Mouse (Mus musculus) layer of hippocampus, postnatal 25 days (tissue): ENCODE measurements around the gene Elp6. TPM values are rescaled to one million over a fixed set of nuclear protein-coding genes. Genes with fewer than 3 reads are reported as not detected.

Experiments
- DNase-seq, 2 experiments: peaks; one replicate each; pipeline ENCODE4 v3.0.0; 2022; ENCODE audit warnings: mixed read lengths in 2 of 2, low spot score in 1 of 2; ENCODE audit errors: extremely low spot score in 1 of 2
- total RNA-seq, 2 experiments: library from RNA; stranded (reverse); gene quantifications; 2 replicates each; pipeline ENCODE4 v1.2.3; 2021

Elp6 gene
- total RNA-seq, result 10 to 100 TPM; 11.3 to 14.1 TPM

DNA sequence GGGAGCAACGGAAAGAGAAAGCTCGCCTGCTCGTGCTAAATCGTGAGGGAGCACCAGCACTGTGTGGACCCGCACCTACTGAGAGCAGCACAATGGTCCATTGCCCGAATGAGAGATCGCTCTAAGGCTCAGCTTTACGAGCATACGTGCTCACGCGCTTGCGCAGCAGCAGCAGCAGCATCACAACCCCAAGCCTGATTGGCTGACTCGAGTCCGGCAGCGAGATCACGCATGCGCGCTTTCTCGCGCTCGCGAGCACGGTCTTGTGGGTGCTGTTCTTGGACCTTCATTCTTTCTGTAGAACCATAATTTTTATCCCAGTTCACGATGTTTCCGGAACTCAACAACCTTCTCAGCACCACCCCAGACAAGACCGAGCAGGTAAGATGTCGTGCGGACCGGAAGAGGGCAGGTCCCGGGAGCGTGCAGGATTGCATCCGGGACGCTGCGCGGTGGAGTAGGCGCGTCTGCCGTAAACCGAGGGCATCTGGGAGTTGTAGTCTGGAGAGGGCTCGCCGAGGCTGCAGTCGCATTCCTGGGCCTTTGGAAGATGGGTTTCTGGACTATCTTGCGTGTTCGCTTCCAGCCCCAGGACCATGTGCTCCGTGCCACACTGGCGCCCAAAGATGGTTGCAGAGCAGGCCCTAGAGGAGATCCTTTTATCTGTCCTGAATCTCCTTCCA, at the start of gene Elp6:
Gene Elp6 (plus strand): TSS at position 205 of the 683 bp plus-strand sequence.
- peak; percentile 79 to 92 for DNase-seq

GRCm38 (mm10) chr9:110255407-110256019, 49.5 kb upstream of the Elp6 start:
- no peak for DNase-seq

- no peak for DNase-seq
Observed at GRCm38 (mm10) chr9:110258646-110259045, 46.3 kb upstream of the Elp6 start.

- DNase-seq, result no peak
Observed at GRCm38 (mm10) chr9:110259118-110259517, 45.9 kb upstream of the Elp6 start.

DNA sequence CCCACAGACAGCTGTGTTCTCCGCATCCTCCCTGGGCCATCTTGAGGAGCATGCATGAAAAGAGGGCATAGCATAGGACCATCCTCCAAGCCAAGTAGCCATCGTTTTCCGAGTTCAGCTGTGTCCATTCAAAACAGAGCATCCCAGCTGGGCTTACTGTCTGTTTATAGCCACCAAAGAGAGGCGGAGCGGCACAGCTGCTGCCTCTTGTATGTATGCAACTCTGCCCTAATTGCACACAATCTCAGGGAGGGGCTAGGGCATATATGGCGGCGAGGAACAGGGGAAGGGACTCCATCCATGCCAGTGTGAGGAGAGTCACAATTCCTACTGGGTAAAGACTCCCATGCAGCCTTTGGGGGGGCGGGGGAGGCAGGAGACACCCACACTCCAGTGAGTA, 41.8 kb upstream of the Elp6 start:
- DNase-seq, result no peak

DNA sequence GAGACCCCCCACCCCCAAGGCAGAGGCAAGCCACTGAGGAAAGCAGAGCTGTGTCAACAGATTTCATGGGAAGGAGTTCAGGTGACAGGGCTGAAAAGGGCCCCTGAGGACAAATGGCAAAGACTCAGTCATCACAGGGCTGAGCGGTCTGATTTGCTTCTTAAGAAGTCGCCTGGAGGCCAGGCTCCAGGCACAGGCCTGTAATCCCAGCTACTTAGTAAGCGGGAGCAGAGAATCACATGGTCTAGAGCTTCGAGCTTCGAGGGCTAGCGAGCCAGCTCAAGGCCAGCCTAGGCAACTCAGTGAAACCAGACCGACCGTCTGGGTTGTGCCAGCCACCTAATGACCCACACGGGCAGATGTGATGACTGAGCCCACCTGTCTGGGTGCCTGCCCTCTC, 40.0 kb upstream of the Elp6 start:
- no peak for DNase-seq

DNA sequence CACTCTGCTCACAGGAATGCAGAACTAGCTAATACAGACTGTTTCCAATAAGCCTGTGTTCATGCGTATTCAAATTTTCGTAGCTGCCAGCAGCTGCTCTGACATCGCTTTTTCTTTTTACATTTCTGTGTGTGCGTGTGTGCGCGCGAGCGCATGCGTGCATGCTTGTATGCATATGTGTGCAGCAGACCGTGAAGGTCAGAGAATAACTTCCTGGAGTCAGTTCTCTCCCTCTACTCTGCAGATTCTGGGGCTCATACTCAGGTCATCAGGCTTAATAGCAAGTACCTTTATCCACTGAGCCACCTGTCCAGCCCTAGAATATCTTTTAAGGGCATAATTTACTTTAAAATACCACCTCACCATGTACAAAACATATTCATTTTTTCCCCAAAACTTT, 36.6 kb upstream of the Elp6 start:
- no peak for DNase-seq

DNA sequence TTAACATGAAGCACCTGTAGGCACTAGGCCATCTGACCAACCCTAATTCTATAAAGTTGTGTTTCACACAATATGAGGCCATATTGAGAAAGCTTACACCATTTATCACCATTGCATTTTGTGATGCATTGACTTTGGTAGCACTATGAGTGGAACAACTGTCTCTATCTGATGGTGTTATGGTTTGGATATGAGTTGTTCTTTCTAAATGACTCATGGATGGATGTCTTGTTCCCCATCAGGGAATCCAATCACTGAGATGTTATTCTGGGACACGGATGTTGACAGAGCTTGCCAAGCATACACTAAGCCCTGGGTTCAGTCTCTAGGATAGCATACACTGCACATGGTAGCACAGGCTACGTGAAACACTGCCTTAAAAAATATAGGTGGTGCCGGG, 32.6 kb upstream of the Elp6 start:
- DNase-seq, result no peak

- DNase-seq, result no peak
Observed at GRCm38 (mm10) chr9:110273507-110273906, 31.5 kb upstream of the Elp6 start.

DNA sequence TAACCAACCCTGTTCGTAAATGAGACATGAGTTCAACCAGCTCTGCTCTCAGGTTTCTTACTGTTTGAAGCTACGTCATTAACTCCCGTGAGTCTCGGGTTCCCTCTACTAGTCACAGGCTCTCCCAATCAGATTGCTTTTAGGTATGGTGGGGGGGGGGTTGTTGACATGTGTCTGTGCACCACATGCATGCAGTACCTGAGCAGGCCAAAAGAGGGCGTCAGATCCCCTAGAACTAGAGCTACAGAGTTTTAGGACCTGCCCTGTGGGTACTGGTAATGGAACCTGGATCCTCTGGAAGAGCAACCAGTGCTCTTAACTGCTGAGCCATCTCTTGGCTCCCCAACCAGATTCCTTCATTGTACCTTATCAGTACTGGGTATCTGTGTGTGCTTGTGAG, 29.1 kb upstream of the Elp6 start:
- DNase-seq, result no peak

DNA sequence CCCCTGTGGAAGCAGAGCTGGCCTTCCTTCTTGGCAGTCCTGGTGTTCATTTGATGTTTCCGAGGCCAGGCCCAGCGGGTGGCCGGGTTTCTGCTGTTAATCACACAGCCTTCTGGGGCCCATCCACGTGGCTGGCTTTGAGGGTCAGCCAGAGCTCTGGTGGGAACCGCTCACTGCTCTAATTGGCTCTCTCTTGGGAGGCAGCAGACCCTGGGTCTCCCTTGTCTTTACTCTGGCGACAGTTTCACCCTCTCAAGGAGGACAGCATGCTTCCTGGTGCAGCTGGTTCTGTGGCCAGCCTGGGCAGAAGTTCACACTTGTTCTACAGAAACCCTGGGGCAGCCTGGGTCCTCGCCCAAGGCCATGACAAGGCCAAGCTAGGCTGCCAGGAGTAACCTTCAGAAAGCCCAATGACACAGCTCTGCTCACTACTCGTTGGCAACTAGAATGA, 27.5 kb upstream of the Elp6 start:
- DNase-seq, result peak in 1 of 2 experiments; percentile 40

DNA sequence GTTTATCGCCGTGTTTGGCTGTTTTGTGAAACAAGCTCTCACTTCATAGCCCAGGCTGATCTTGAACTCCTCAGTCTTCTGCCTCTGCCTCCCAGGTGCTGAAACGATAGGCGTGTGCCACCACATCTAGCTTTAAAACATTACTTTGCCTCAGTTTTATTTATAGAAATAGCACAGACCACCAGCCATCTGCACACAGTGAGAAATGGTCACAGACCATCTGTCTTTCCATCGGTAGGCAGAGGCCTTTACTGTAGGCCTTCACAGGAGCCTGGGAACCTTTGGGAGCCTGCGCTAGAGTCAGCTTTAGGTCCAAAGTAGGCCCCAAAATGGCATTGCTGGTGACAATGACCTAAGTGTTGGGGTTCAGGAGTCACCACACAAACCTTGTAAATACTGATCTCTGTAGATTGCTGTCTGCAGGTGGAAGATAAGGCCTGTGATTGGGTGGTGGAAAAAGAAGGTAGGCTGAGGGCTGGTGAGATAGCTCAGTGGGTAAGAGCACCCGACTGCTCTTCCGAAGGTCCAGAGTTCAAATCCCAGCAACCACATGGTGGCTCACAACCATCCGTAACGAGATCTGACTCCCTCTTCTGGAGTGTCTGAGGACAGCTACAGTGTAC, 20.8 kb upstream of the Elp6 start:
- no peak for DNase-seq

DNA sequence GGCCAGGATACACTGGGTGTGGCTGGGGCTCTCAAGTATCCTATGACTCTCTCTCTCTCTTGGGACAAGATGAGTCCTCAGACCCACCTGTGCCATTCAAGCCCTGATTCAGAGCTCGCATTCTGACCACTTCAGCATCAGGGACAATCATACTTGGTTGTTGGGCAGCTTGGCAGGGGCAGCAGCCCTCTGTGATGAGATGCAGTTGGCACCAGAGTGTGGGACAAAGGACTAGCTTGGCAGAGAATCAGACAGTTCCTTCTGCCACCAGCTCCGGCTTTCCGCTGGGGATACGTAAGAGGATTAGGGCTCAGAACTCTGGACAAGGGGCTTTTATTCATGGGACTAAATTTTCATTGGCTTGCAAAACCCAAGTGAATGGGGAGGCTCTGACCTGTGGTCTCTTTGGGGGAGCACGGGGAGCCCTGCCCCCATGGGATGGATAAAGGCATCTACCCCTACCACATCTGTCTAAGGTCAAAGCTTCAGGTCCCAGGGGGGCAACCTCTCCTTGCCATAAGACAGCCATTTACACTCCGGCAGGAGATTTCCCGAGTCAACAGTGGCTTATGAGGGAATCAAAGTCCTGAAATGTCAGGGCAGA, 17.6 kb upstream of the Elp6 start:
- peak in 1 of 2 experiments; percentile 36 for DNase-seq

DNA sequence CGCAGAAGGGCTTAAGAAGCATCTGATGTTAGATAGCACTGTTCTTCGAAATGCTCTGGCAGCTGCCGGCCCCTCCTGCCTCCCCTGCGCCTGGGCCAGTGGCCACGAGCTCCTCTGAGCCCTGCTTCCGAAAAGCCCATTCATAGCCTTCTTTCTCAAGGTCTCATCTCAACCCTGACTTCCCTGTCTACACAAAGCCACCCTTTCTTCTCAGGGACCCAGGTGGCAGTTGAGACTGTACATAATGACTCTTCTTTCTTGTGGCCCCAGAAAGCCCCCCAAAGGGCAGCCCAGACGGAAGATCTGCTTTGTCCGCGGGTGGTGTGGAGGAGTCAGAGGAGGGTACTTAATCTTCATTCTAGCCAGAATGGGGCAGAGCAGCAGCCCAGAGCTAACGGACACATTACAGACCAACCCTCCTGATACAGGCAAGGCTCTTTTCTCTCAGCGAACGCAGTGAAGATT, 11.7 kb upstream of the Elp6 start:
- no peak for DNase-seq

DNA sequence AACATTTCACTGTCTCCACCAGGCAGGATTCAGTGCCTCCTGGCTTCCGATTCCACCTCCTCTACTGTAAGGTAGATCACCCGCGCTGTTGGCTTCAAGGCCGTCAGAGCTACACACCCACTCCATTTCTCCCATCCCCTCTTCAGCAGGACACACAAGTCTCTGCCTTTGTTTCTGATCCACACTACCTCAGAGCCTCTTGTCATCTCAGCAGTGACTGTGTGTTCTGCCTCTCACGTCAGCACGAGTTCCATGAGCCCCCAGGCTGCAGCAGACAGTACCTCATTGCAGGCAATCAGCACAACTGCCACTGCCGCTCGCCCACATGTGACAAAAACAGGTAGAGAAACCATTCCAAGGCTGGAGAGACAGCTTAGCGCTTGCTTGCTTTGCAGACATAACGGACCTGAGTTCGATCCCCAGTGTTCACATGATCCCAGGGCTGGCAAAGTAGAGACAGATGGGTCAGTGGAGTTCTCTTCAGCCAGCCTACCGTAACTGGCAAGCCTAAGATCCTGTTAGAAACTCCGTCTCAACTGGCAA, 11.0 kb upstream of the Elp6 start:
- no peak for DNase-seq

DNA sequence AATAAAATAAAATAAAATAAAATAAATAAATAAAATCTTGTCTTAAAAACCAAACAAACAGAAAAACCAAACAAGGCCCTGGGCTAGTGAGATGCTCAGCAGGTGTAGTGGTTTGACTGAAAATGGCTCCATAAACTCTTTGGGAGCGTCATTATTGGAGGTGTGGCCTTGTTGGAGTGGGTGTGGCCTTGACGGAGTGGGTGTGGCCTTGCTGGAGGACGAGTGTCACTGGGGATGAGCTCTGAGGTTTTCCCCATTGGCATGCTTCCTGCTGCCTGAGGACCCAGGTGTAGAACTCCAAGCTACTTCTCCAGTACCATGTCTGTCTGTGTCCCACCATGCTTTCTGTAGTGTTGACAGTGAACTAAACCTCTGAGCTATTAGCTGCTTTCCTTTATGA, 10.2 kb upstream of the Elp6 start:
- no peak for DNase-seq

GRCm38 (mm10) chr9:110296867-110297627, 7.9 kb upstream of the Elp6 start:
- peak; percentile 73 to 89 for DNase-seq

- no peak for DNase-seq
Observed at GRCm38 (mm10) chr9:110304516-110304915, 457 bp upstream of the Elp6 start.

DNA sequence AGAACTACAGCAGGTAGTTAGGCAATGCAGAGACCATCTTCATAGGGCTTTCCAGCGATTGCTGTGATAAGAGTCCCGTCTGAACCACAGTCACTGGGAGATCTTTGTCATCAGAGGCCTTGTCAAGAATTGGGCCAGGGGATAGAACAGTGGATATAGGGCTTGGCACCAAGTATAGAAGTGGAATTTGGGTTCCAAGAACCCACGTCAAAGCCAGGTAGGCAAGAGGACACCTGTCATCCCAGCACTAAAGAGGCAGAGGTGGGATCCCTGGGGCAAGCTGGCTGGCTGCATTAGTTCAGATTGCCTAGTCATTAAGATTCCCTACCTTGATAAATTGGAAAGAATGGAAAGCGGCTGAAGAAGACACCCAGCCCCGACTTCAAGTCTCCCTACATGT, 1.4 kb downstream of the Elp6 start:
- no peak for DNase-seq

GRCm38 (mm10) chr9:110314706-110315105, 9.7 kb downstream of the Elp6 start:
- no peak for DNase-seq
